Mouse (Mus musculus) liver, embryonic 16.5 days (tissue): ENCODE measurements around the gene Cadm1. TPM values are rescaled to one million over a fixed set of nuclear protein-coding genes. Genes with fewer than 3 reads are reported as not detected.

Source experiments
- ATAC-seq: fragments of 200-750 bp; cut with Nextera tagmentation; 2 replicates; pipeline ENCODE4 v1.8.0; 2017; ENCODE audit warnings: low read depth, mild to moderate bottlenecking, moderate number of reproducible peaks, moderate library complexity
- H3K27ac ChIP-seq: fragments of 300-500 bp; sonication (generic); 2 replicates; pipeline ENCODE4 v1.5.1; 2014; ENCODE audit warnings: mild to moderate bottlenecking, low read length
- H3K27me3 ChIP-seq: fragments of 300-500 bp; sonication (generic); 2 replicates; pipeline ENCODE4 v1.6.1; 2014; ENCODE audit warnings: low read depth, low read length, mixed read lengths; ENCODE audit not compliant: control insufficient read depth, insufficient read depth
- H3K36me3 ChIP-seq: fragments of 300-500 bp; sonication (generic); 2 replicates; pipeline ENCODE4 v1.6.1; 2014; ENCODE audit warnings: mild to moderate bottlenecking; ENCODE audit not compliant: control insufficient read depth, insufficient read depth
- H3K4me1 ChIP-seq: fragments of 300-500 bp; sonication (generic); 2 replicates; pipeline ENCODE4 v1.6.1; 2014; ENCODE audit warnings: low read depth, low read length, mixed read lengths; ENCODE audit not compliant: control insufficient read depth
- H3K4me2 ChIP-seq: fragments of 300-500 bp; sonication (generic); 2 replicates; pipeline ENCODE4 v1.6.1; 2014; ENCODE audit warnings: low read depth, low read length, mixed read lengths
- H3K4me3 ChIP-seq: fragments of 300-500 bp; sonication (generic); 2 replicates; pipeline ENCODE4 v1.5.1; 2014; ENCODE audit warnings: low read depth, mild to moderate bottlenecking, low read length
- H3K9ac ChIP-seq: fragments of 300-500 bp; sonication (generic); 2 replicates; pipeline ENCODE4 v1.6.1; 2014; ENCODE audit warnings: low read depth, low read length
- H3K9me3 ChIP-seq: fragments of 300-500 bp; sonication (generic); replicated peaks from 2 replicates; pipeline ENCODE4 v1.6.1; 2016; ENCODE audit warnings: low read length; ENCODE audit not compliant: control insufficient read depth
- WGBS: fragments of 180-500 bp; shearing (Covaris S2); extraction: QIAGEN DNeasy Blood & Tissue Kit; methylation state at CpG from one replicate; pipeline ENCODE4 v1.1.7; 2014; ENCODE audit not compliant: insufficient replicate concordance; 5-methylcytosine and 5-hydroxymethylcytosine counted together
- polyA plus RNA-seq: library from polyadenylated mRNA; unstranded; fragments of >200 nt; fragmentation: Nextera tagmentation; extraction: Ambion mirVana; gene quantifications from 2 replicates; pipeline ENCODE4 v1.2.1, GENCODE M21; 2015

Cadm1 gene
- polyA plus RNA-seq, 1 experiment from 2014 or later = 8.3 TPM

DNA sequence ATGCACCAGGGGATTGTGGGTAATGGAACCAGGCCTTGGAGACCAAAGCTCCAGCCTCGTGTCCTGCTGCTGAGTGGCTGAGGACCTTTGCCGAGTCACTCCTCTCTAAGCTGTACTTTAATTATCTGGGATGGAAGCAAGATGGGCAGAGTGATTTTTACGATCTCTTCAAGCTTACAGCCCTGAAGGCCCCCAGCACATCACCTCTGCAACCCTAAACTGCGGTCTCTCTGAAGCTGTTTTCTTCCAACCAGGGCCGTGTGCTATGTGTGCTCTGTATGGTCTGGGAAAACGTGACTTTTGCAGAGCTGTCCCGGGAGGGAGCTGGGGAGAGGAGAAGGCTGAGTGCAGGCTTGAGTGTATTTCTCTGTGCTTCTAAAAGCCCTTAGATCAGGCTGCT is 364.7 kb downstream of the Cadm1 start:
- Histone ChIP-seq H3K9me3 (no peaks in the 10 kb centered on the region), H3K4me2 (no peak overlapping the region), H3K27ac (no peak overlapping the region), H3K27me3 (no peaks in the 10 kb centered on the region), H3K9ac (no peak overlapping the region), H3K4me1 (no peaks in the 10 kb centered on the region), H3K36me3 (no peaks in the 10 kb centered on the region), H3K4me3 (no peak overlapping the region)
- WGBS = 32% methylated on average over 7 of the region's 7 CpGs
- ATAC-seq = no peak

DNA sequence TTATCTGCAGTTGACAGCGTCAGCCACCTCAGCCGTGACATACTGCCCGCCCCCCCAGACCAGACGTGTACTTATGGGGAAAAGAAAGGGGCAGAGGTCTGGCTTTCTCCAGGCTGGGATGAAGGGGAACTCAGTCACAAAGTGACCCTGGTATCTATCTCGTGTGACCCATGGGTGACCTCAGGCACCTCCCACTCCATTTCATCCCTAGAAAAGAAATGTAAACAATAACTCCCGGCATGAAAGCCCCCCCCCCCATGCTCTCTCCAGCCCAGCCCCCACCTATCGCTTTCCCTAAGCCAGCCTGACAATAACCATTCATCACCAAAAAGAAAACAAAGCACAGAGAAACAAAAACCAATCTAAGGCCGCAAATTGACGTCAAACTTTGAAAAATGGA is 365.1 kb downstream of the Cadm1 start:
- no peak for ATAC-seq
- Histone ChIP-seq H3K4me2 (no peak overlapping the region), H3K27me3 (no peaks in the 10 kb centered on the region), H3K27ac (no peak overlapping the region), H3K36me3 (no peaks in the 10 kb centered on the region), H3K9me3 (no peaks in the 10 kb centered on the region), H3K9ac (no peak overlapping the region), H3K4me3 (no peak overlapping the region), H3K4me1 (no peaks in the 10 kb centered on the region)
- 35% methylated on average over 9 of the region's 9 CpGs for whole genome bisulfite sequencing

- Histone ChIP-seq H3K9ac (no peak overlapping the region), H3K9me3 (no peaks in the 10 kb centered on the region), H3K4me3 (no peak overlapping the region), H3K4me1 (no peaks in the 10 kb centered on the region), H3K27me3 (no peaks in the 10 kb centered on the region), H3K36me3 (no peaks in the 10 kb centered on the region), H3K27ac (no peak overlapping the region), H3K4me2 (no peak overlapping the region)
- ATAC-seq = no peak
- WGBS = 69% methylated on average over 10 of the region's 10 CpGs
Measured at GRCm38 (mm10) chr9:47900734-47901133, 370.8 kb downstream of the Cadm1 start.

DNA sequence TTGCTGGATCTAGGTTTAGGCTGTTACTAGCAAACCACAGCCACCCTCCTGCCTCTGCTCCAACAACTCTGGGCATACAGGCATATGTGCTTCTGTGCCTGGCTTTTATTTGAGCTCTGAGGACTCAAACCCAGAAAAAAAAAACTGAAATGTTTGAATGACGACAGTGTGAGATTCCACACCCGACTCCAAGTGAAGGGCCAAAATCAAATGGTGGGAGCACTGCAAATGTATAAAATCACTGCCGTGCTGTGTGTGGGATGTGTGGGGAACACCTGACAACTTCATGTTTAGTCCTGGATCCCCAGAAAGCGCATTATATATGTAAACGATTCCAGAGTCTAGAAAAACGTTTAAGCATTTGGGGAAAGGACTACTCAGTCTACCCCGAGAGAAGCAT is 373.7 kb downstream of the Cadm1 start:
- H3K4me3 ChIP-seq = no peak overlapping the region
- H3K9me3 ChIP-seq = no peaks in the 10 kb centered on the region
- no peaks in the 10 kb centered on the region for H3K36me3 ChIP-seq
- no peaks in the 10 kb centered on the region for H3K4me1 ChIP-seq
- no peak overlapping the region for H3K4me2 ChIP-seq
- H3K27me3 ChIP-seq = no peaks in the 10 kb centered on the region
- ATAC-seq = no peak
- WGBS = 57% methylated on average over 7 of the region's 7 CpGs
- no peak overlapping the region for H3K27ac ChIP-seq
- no peak overlapping the region for H3K9ac ChIP-seq

GRCm38 (mm10) chr9:47904339-47904922 is 374.5 kb downstream of the Cadm1 start:
- Histone ChIP-seq H3K9me3 (no peaks in the 10 kb centered on the region), H3K27me3 (no peaks in the 10 kb centered on the region), H3K27ac (no peak overlapping the region), H3K4me2 (no peak overlapping the region), H3K4me3 (no peak overlapping the region), H3K36me3 (no peaks in the 10 kb centered on the region), H3K9ac (no peak overlapping the region), H3K4me1 (no peaks in the 10 kb centered on the region)
- WGBS = 63% methylated on average over 2 of the region's 2 CpGs
- no peak for ATAC-seq

- no peak for ATAC-seq
- no peaks in the 10 kb centered on the region for H3K9me3 ChIP-seq
- 45% methylated on average over 6 of the region's 6 CpGs for WGBS
- H3K36me3 ChIP-seq = no peaks in the 10 kb centered on the region
- H3K27me3 ChIP-seq = no peaks in the 10 kb centered on the region
- no peak overlapping the region for H3K27ac ChIP-seq
- no peaks in the 10 kb centered on the region for H3K4me1 ChIP-seq
- no peak overlapping the region for H3K9ac ChIP-seq
- no peak overlapping the region for H3K4me2 ChIP-seq
- H3K4me3 ChIP-seq = no peak overlapping the region
Measured at GRCm38 (mm10) chr9:47906521-47906920, 376.5 kb downstream of the Cadm1 start.
